Mouse (Mus musculus) limb, embryonic 14.5 days (tissue): ENCODE measurements around the gene 9230110F15Rik. TPM values are rescaled to one million over a fixed set of nuclear protein-coding genes. Genes with fewer than 3 reads are reported as not detected.
"Not testable (repeated sequence)": the region's sequence is repeated elsewhere in the genome, so short reads cannot be mapped to it uniquely, and the experiment has no call there.

ENCODE experiments used
- ATAC-seq: fragments of 200-750 bp; cut with Nextera tagmentation; 2 replicates; pipeline ENCODE4 v1.8.0; 2017; ENCODE audit warnings: low read depth, moderate number of reproducible peaks, moderate TSS enrichment; ENCODE audit not compliant: low FRiP score
- DNase-seq: peaks from one replicate; pipeline ENCODE4 v3.0.0-alpha.2; 2015; ENCODE audit warnings: low spot score
- H3K27ac ChIP-seq: fragments of 300-500 bp; sonication (generic); replicated peaks from 2 replicates; pipeline ENCODE4 v1.5.1; 2014; ENCODE audit warnings: low read depth, mild to moderate bottlenecking, low read length, moderate library complexity, mixed read lengths
- H3K27me3 ChIP-seq: fragments of 300-500 bp; sonication (generic); 2 replicates; pipeline ENCODE4 v1.6.1; 2014; ENCODE audit warnings: low read length, mixed read lengths; ENCODE audit not compliant: control insufficient read depth, insufficient read depth
- H3K36me3 ChIP-seq: fragments of 300-500 bp; sonication (generic); 2 replicates; pipeline ENCODE4 v1.6.1; 2014; ENCODE audit warnings: mild to moderate bottlenecking, low read length, moderate library complexity, mixed read lengths; ENCODE audit not compliant: control insufficient read depth, insufficient read depth
- H3K4me1 ChIP-seq: fragments of 300-500 bp; sonication (generic); 2 replicates; pipeline ENCODE4 v1.6.1; 2014; ENCODE audit warnings: antibody characterized with exemption, low read length, mixed read lengths; ENCODE audit not compliant: control insufficient read depth, insufficient read depth
- H3K4me2 ChIP-seq: fragments of 300-500 bp; sonication (generic); replicated peaks from 2 replicates; pipeline ENCODE4 v1.6.1; 2014; ENCODE audit warnings: low read depth, mild to moderate bottlenecking, low read length, moderate library complexity; ENCODE audit not compliant: severe bottlenecking
- H3K4me3 ChIP-seq: fragments of 300-500 bp; sonication (generic); replicated peaks from 2 replicates; pipeline ENCODE4 v1.5.1; 2014; ENCODE audit warnings: low read length
- H3K9ac ChIP-seq: fragments of 300-500 bp; sonication (generic); 2 replicates; pipeline ENCODE4 v1.6.1; 2014; ENCODE audit warnings: mild to moderate bottlenecking, low read depth, low read length, moderate library complexity; ENCODE audit not compliant: severe bottlenecking
- H3K9me3 ChIP-seq: fragments of 300-500 bp; sonication (generic); 2 replicates; pipeline ENCODE4 v1.6.1; 2016; ENCODE audit warnings: low read length; ENCODE audit not compliant: control insufficient read depth
- POLR2A ChIP-seq: fragments of 200-500 bp; IDR thresholded peaks from 2 replicates; pipeline ENCODE4 v1.8.0; 2012; ENCODE audit warnings: inconsistent platforms, mild to moderate bottlenecking, moderate library complexity, borderline replicate concordance; ENCODE audit not compliant: insufficient read depth, insufficient read length; ENCODE audit errors: extremely low read depth
- WGBS: fragments of 180-500 bp; shearing (Covaris S2); extraction: QIAGEN DNeasy Blood & Tissue Kit; methylation state at CpG from one replicate; pipeline ENCODE4 v1.1.7; 2014; 5-methylcytosine and 5-hydroxymethylcytosine counted together
- polyA plus RNA-seq, 2 experiments: library from polyadenylated mRNA; depleted of rRNA in 1 of 2; stranded (reverse) in 1 of 2; unstranded in 1 of 2; fragments of >200 nt; fragmentation: Nextera tagmentation in 1 of 2; extraction: Ambion mirVana in 1 of 2; gene quantifications; 2 replicates each; pipeline versions ENCODE4 v1.2.1 to v1.2.3; 2012 to 2014

9230110F15Rik gene
- polyA plus RNA-seq (2012; rRNA removed): not detected in 2 replicates
- not detected in 2 replicates for polyA plus RNA-seq (2014; fragmentation: Nextera tagmentation; extraction: Ambion mirVana)

GRCm38 (mm10) chr9:35844050-35844449 is at the start of gene 9230110F15Rik:
Gene 9230110F15Rik, minus strand, starts transcription at chr9:35844150.
- Histone ChIP-seq H3K36me3 (no peaks in the 10 kb centered on the region), H3K27ac (no peak within 1 kb of the TSS), H3K4me2 (no peak within 1 kb of the TSS), H3K27me3 (no peaks in the 10 kb centered on the region), H3K9me3 (no peaks in the 10 kb centered on the region), H3K9ac (no peak within 1 kb of the TSS), H3K4me1 (no peaks in the 10 kb centered on the region), H3K4me3 (no peak within 1 kb of the TSS)
- no peak for TF ChIP-seq POLR2A
- WGBS: 64% methylated on average over 1 of the region's 1 CpGs
- no peak for ATAC-seq
- DNase-seq: no peak

DNA sequence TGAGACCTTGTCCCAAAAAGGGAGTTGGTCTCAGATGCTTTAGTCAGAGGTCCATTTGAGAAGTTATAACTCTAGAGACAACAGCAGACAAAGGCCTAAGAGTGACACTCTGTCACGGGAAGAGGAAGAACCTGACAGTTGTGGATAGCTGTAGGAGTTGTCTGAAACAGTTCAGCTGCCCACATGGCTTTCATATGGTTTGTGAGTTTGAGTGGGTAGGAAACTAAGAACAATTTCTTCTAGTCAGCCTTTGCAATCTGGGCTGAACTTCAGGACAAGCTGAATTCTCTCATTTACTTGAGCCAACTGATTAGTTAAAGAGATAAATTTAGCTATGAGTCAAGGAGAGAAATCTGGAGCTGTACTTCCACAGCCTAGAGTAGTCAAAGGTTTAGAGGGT is 49.2 kb upstream of the 9230110F15Rik start:
- H3K9me3 ChIP-seq: not testable (repeated sequence)
- 77% methylated on average over 1 of the region's 1 CpGs for WGBS

GRCm38 (mm10) chr9:35817881-35818280 is 26.1 kb downstream of the 9230110F15Rik start:
- not testable (repeated sequence) for H3K9me3 ChIP-seq
- WGBS: 95% methylated on average over 15 of the region's 15 CpGs

More for the DNA sequence above, 49.2 kb upstream of the 9230110F15Rik start:
- not testable (repeated sequence) for H3K4me2 ChIP-seq, H3K27ac ChIP-seq, H3K9ac ChIP-seq, H3K4me1 ChIP-seq, H3K4me3 ChIP-seq, DNase-seq, ATAC-seq, H3K36me3 ChIP-seq, H3K27me3 ChIP-seq

GRCm38 (mm10) chr9:35798146-35798545 is 45.8 kb downstream of the 9230110F15Rik start:
- no peaks in the 10 kb centered on the region for H3K9me3 ChIP-seq
- H3K4me2 ChIP-seq: no peak overlapping the region
- no peak overlapping the region for H3K9ac ChIP-seq
- no peak for ATAC-seq
- H3K4me3 ChIP-seq: no peak overlapping the region
- H3K36me3 ChIP-seq: no peaks in the 10 kb centered on the region
- no peaks in the 10 kb centered on the region for H3K4me1 ChIP-seq
- no peaks in the 10 kb centered on the region for H3K27me3 ChIP-seq
- DNase-seq: no peak
- TF ChIP-seq POLR2A: no peak
- H3K27ac ChIP-seq: no peak overlapping the region

More at GRCm38 (mm10) chr9:35817881-35818280, 26.1 kb downstream of the 9230110F15Rik start:
- ATAC-seq, H3K4me3 ChIP-seq, DNase-seq, H3K36me3 ChIP-seq, H3K9ac ChIP-seq, H3K27me3 ChIP-seq, H3K4me1 ChIP-seq, H3K4me2 ChIP-seq, H3K27ac ChIP-seq: not testable (repeated sequence)

DNA sequence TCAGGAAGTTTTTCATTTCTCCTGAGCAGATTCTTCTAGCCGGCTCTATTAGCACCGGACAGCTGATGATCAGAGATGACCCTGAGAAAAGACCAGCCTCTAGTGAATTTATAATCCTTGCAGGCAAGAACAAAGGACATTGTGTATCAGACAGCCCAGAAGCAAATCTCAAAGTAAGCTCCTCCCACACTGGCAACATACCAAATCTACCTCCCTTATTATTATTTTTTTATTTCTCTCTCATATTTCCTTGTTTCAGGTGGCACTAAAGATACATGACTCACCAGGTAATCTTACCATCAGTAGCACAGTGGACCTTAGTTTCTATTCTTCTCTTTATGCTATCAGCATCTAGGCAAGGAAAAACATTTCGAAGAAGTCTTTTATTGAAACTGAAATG is 53.9 kb downstream of the 9230110F15Rik start, which contains the start of the genes Gm27235 and D730048I06Rik:
TSS of gene Gm27235 (minus strand) at position 101 of the 400 bp plus-strand sequence.
TSS of gene D730048I06Rik (minus strand) at position 112 of the 400 bp plus-strand sequence.
- no peaks in the 10 kb centered on the region for H3K27me3 ChIP-seq
- H3K4me3 ChIP-seq: no peak within 1 kb of the TSS
- H3K4me2 ChIP-seq: no peak within 1 kb of the TSS
- no peak for TF ChIP-seq POLR2A
- H3K36me3 ChIP-seq: no peaks in the 10 kb centered on the region
- no peaks in the 10 kb centered on the region for H3K9me3 ChIP-seq
- DNase-seq (no peak), ATAC-seq (no peak)
- no peak within 1 kb of the TSS for H3K27ac ChIP-seq
- no peak within 1 kb of the TSS for H3K9ac ChIP-seq
- H3K4me1 ChIP-seq: no peaks in the 10 kb centered on the region
- 90% methylated on average over 3 of the region's 3 CpGs for WGBS

Other genes with a start within 250 kb of the 9230110F15Rik start
- not detected in 2 replicates for gene Pate4, start 232.2 kb downstream of the 9230110F15Rik start, polyA plus RNA-seq (2012; rRNA removed)
- gene Pate4, start 232.2 kb downstream of the 9230110F15Rik start, polyA plus RNA-seq (2014; fragmentation: Nextera tagmentation; extraction: Ambion mirVana): not detected in 2 replicates
- gene Pate3, start 195.9 kb downstream of the 9230110F15Rik start, polyA plus RNA-seq (2012; rRNA removed): not detected in 2 replicates
- gene Pate3, start 195.9 kb downstream of the 9230110F15Rik start, polyA plus RNA-seq (2014; fragmentation: Nextera tagmentation; extraction: Ambion mirVana): not detected in 2 replicates
- not detected in 2 replicates for gene Pate1, start 156.8 kb downstream of the 9230110F15Rik start, polyA plus RNA-seq (2012; rRNA removed)
- gene Pate1, start 156.8 kb downstream of the 9230110F15Rik start, polyA plus RNA-seq (2014; fragmentation: Nextera tagmentation; extraction: Ambion mirVana): not detected in 2 replicates
- gene Gm17677, start 103.1 kb downstream of the 9230110F15Rik start, polyA plus RNA-seq (2012; rRNA removed): not detected in 2 replicates
- not detected in 2 replicates for gene Gm17677, start 103.1 kb downstream of the 9230110F15Rik start, polyA plus RNA-seq (2014; fragmentation: Nextera tagmentation; extraction: Ambion mirVana)
- gene Gm17727, start 66.0 kb downstream of the 9230110F15Rik start, polyA plus RNA-seq (2012; rRNA removed): not detected in 2 replicates
- gene Gm17727, start 66.0 kb downstream of the 9230110F15Rik start, polyA plus RNA-seq (2014; fragmentation: Nextera tagmentation; extraction: Ambion mirVana): not detected in 2 replicates
- not detected in 2 replicates for gene Gm27235, start 54.0 kb downstream of the 9230110F15Rik start, polyA plus RNA-seq (2012; rRNA removed)
- gene Gm27235, start 54.0 kb downstream of the 9230110F15Rik start, polyA plus RNA-seq (2014; fragmentation: Nextera tagmentation; extraction: Ambion mirVana): not detected in 2 replicates
- gene D730048I06Rik, start 54.0 kb downstream of the 9230110F15Rik start, polyA plus RNA-seq (2012; rRNA removed): not detected in 2 replicates
- gene D730048I06Rik, start 54.0 kb downstream of the 9230110F15Rik start, polyA plus RNA-seq (2014; fragmentation: Nextera tagmentation; extraction: Ambion mirVana): not detected in 2 replicates
- not detected in 2 replicates for gene 9230113P08Rik, start 64.3 kb upstream of the 9230110F15Rik start, polyA plus RNA-seq (2012; rRNA removed)
- gene 9230113P08Rik, start 64.3 kb upstream of the 9230110F15Rik start, polyA plus RNA-seq (2014; fragmentation: Nextera tagmentation; extraction: Ambion mirVana): not detected in 2 replicates